Mouse (Mus musculus) A20 (cell line): ENCODE results near the gene Dmpk.

Experiments
- DNase-seq: peaks from one replicate; pipeline ENCODE4 v3.0.0-alpha.2; 2011; ENCODE audit warnings: low read depth, low spot score

Dmpk gene

DNA sequence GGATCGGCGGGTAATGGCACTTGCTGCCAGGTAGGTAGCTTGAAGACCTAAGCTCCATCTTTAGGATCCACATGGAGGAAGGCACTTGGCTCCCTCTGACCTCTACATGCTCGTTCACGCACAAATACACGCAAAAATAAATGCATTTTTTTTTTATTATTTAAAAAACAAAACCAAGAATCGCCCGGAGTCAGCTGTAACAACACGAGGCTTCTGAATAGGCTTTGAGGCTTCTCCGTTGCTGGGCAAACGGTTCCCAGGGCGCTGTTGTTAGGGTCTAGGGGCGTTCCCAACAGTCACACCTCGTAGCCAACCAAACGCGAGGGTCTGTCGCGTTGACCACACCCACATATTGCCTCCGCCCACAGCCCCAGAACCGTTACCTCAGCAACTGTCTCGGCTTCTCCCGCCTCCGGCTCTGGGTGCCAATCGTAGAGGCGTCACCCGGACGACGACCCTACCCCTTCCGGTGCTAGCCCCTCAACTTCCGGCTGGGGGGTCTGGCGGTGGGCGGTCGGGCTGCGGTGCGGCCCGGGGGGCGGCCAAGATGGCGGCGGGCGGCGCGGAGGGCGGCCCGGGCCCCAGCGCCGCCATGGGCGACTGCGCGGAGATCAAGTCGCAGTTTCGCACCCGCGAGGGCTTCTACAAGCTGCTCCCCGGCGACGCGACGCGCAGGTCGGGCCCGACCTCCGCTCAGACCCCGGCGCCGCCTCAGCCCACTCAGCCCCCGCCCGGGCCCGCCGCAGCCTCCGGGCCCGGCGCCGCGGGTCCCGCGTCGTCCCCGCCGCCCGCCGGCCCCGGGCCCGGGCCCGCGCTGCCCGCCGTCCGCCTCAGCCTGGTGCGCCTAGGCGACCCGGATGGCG lies 7.7 kb upstream of the Dmpk start, which contains the start of gene Dmwd:
Gene Dmwd, plus strand, starts transcription at position 505 of the 863 bp plus-strand sequence.
- DNase-seq, result peak; percentile 98

DNA sequence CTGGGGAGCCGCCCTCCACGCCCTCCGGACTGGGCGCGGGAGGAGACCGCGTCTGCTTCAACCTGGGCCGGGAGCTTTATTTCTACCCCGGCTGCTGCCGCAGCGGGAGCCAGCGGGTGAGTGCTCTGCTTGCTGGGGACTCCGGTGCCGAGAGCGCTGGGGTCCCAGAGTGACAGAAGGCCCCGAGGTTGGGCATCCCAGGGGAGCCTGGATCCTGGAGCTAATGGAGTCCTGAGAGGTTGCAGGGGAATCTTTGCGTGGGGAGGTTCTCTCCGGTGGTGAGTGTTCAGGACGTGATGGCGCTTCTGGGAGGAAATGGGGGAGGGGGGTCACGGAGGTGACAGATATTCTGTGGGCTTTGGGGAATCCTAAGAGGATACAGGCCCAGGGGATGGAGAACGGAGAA lies 7.1 kb upstream of the Dmpk start:
- peak; percentile 46 for DNase-seq

DNA sequence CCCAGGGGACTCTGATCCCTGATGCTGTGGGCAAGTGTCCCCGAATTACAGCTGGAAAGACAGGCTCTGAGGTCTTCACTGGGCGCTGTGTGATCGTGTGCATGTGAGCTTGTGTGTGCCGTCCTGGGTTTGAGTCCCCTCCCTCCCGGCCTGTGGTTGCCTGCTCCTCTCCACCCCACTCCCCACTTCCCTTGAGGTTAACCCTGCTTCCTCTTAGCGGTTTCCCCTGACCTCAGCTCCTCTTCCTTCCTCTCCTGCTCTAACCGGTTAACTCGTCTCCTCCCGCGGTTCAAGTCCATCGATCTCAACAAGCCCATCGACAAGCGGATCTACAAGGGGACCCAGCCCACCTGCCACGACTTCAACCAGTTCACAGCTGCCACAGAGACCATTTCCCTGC lies 5.9 kb upstream of the Dmpk start:
- peak; percentile 91 for DNase-seq

DNA sequence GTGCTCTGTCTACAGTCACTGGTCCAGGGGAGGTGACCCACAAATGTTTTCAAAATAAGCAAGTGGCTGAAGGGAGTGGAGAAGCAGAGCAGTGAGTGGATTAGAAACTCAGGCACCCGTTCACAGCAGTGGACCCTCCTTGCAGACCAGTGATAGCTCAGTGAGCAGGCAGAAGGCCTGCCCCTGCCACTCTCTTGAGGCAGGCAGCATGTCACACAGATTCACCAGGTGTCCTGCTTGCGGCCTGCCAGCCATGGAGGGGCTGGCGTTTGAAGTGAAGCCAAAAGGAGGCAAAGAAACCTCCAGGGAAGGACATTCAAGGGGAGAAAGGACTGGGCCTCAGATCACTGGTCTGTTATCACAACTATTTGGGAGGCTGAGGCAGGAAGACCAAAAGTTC lies 4.9 kb upstream of the Dmpk start:
- no peak for DNase-seq

DNA sequence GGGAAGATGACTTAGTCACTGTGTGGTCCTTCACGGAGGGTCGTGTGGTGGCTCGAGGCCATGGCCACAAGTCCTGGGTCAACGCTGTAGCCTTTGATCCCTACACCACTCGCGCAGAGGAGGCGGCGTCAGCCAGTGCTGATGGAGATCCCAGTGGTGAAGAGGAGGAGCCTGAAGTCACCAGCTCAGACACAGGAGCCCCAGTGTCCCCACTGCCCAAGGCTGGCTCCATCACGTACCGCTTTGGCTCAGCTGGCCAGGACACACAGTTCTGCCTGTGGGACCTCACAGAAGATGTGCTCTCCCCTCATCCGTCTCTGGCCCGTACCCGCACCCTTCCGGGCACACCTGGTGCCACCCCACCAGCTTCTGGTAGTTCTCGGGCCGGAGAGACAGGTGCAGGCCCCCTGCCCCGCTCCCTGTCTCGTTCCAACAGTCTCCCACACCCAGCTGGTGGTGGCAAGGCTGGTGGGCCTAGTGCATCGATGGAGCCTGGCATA lies 3.1 kb upstream of the Dmpk start:
- no peak for DNase-seq

DNA sequence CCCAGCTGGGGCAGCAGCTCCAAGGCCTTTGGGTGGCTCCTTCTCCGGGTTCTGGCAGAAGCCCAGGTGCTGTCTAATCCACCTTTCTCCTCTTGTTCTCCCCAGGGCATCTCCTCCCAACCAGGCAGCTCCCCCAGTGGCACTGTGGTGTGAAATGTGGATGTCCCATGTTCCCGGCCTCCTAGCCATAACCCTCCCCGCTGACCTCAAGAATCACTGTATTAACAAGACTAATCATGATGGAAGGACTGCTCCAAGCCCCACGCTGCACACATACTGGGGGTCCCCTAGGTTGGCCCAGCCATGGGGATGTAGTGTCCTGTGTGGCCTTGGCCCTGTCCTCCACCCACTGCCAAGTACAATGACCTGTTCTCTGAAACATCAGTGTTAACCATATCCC lies 1.5 kb upstream of the Dmpk start:
- DNase-seq, result no peak

DNA sequence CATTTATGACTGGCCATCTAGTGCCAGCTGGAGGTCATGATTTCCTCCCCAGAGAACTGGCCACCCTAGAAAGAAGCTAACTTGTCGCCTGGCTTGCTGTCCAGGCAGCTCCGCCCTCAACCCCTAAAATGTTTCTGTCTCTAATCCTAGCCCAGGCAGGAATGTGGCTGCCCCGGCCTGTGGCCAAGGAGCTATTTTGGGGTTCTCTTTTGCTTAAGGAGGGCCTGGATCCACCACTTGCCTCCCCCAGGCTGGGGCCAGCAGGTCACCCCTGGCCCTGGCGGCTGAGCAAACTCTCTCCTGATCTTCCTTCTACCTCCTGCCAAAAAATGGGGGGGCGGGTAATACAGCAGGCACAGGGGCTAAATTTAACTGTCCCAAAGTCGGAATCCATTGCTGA lies 553 bp upstream of the Dmpk start:
- DNase-seq, result no peak

DNA sequence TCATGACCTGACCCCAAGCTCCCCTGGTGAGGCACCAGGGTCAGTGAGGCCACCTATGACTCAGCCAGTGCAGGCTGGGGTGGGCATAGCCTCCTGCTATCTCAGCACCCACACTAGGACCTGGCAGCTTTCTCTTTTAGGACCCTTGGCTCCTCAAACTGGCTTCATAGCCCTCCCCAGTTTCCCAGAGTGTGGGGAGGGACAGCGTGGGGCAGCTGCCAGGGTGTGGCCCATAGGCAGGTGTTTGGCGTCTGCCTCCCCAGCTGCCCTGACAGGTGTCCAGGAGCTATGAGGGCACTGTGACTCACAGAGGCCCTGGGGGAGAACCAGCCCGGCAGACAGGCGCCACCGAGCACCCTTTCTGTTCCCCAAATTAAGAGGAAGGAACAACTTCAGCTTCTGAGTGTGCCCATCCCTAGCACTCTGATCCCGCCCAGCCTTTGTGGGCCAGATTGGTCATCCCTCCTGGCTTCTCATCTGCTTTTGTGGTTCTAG lies 675 bp downstream of the Dmpk start:
- peak; percentile 93 for DNase-seq

DNA sequence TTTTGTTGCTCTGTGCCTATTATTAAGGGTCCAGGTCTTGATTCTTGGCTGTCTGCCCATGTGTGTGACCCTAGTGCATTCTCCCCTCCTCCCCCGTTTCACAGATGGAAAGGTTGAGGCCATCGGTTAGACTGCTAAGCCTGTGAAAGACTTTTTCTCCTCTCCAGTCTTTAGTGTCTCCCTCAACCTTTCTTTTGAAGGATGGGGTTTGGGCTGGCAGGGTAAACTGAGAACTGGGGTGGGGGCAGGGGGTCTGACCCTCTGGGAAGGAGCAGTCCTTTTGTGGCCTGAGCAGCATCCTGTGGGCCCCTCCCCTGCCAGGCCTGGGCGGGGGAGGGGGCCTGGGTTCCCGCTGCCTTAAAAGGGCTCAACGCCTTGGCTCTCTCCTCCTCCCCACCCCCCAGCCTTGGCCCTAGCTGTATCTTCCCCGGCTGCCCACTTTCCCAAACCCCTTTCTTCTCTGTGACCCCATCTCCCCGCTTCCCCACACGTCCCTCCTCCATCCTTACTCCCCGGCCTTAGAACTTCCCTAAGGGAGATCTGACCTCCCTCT lies 1.3 kb downstream of the Dmpk start:
- no peak for DNase-seq

DNA sequence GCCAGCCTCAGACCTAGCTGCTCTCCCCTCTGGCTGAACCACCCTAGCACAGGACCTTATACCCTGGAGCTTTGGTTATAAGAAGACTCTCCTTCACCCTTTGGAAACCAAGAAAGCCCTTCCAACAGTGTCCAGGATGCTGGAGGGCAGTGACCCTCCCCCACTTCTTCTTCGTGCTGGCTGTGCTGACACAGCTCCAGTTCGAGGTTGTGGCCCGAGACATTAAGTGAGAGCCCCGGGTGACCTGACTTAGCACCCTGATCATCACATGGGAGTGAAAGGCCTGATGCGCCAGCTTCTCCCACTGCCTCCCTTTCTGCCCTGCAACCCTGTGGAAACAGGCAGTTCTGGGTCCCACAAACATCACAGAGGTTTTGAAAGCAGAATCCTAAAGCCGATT lies 1.8 kb downstream of the Dmpk start:
- no peak for DNase-seq

DNA sequence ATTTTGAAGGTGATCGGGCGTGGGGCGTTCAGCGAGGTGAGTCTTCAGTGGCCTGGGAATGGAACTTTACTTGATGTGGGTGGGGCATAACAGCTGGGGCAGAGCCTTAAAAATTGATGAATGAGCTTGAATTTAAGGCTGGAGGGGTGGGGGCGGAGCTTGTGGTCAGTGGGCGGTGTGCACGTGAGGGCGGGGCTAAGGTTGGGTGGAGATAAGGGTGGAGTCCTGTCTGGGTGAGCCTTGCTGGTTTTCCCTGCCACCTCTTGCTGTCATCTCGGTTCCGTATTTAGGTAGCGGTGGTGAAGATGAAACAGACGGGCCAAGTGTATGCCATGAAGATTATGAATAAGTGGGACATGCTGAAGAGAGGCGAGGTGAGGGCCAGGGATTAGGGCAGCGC lies 2.4 kb downstream of the Dmpk start:
- DNase-seq, result peak; percentile 93

DNA sequence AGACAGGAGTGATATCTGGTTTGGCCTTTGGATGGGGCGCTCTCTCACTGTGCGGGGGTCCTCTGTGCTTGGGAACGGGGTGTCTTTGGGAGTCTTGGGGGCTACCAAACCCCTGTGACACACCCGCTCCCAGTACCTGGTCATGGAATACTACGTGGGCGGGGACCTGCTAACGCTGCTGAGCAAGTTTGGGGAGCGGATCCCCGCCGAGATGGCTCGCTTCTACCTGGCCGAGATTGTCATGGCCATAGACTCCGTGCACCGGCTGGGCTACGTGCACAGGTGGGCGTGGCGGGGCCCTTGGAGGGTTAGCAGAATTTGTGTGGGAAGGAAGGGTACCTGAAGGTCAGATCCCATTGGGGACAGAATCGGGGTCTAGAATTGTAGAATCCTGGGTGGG lies 3.1 kb downstream of the Dmpk start:
- DNase-seq, result no peak

DNA sequence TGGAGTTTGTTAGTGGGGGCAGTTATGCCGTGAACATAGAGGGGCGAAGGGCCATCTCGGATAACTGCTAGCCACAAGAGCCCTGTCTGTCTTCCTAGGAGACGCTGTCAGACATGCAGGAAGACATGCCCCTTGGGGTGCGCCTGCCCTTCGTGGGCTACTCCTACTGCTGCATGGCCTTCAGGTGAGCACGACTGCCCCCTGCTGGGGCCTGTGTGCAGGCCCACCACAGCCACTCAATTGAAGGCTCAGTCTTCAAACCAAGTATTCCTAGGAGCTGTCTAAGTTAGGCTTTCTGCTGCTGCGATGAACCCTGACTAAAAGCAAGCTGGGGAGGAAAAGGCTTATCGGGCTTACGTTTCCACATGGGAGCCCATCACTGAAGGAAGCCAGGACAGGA lies 5.2 kb downstream of the Dmpk start:
- peak; percentile 79 for DNase-seq

DNA sequence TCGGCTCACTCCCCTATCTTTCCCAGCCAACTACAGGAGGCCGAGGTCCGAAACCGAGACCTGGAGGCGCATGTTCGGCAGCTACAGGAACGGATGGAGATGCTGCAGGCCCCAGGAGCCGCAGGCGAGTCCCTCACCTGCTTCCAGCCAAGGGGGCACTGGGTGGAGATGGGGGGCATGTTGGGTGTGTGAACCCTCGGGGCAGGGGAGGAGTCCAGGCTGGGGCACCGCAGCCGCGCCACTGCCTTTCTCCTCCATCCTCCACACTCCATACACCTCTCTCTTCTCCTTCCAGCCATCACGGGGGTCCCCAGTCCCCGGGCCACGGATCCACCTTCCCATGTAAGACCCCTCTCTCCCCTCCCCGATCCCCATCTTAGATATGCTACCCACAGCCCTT lies 8.3 kb downstream of the Dmpk start:
- no peak for DNase-seq

DNA sequence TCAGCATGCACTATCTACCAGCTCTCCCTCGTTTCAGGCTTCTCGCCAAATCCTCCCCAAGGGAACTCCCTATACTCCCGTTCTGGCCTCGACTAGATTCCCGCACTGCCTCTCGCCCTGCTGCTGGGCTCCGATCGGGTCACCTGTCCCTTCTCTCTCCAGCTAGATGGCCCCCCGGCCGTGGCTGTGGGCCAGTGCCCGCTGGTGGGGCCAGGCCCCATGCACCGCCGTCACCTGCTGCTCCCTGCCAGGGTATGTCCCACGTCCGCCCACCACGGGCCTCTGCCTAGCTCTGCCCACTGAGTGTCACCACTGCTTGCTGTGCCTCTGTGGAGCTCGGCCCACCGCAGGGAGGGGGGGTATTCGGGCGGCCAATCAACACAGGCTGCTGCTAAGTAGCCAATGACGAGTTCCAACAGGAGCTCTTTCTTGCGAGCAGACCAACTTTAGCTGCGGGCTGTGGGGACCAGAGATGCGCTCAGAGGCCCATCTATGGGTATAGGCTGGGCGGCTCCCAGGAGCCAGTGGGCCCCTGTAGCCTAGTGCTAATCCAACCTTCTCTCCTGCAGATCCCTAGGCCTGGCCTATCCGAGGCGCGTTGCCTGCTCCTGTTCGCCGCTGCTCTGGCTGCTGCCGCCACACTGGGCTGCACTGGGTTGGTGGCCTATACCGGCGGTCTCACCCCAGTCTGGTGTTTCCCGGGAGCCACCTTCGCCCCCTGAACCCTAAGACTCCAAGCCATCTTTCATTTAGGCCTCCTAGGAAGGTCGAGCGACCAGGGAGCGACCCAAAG lies 8.9 kb downstream of the Dmpk start:
- DNase-seq, result no peak

DNA sequence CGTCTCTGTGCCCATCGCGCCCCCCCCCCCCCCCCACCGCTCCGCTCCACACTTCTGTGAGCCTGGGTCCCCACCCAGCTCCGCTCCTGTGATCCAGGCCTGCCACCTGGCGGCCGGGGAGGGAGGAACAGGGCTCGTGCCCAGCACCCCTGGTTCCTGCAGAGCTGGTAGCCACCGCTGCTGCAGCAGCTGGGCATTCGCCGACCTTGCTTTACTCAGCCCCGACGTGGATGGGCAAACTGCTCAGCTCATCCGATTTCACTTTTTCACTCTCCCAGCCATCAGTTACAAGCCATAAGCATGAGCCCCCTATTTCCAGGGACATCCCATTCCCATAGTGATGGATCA lies 9.5 kb downstream of the Dmpk start:
- peak; percentile 90 for DNase-seq

DNA sequence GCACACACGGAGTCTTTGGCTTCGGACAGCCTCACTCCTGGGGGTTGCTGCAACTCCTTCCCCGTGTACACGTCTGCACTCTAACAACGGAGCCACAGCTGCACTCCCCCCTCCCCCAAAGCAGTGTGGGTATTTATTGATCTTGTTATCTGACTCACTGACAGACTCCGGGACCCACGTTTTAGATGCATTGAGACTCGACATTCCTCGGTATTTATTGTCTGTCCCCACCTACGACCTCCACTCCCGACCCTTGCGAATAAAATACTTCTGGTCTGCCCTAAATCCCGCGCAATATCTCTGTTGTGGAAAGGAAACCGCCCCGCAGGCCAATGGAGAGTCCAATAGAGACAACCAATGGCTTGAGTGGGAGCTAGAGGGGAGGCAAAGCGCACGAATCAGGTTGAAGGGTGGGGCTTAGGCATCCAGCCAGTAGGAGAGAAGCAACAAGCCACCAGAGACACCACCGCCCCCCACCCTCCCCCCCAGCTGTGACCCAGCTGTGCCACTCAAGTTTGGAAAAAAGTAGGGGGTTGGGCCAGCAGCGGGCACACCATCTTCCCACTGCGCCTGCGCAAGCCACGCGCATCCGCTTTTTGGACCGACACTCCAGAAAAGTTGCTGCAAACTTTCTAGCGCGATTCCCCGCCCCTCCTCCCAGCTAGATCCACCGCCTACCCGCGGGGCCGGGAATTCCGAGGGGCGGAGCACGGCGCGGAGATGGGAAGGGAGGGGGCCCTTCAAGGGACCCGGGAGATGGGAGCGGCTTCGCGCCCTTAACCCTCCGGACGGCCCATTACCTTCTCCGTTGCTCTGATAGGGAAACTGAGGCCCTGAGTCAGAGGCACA lies 10.1 kb downstream of the Dmpk start:
- DNase-seq, result peak; percentile 97

DNA sequence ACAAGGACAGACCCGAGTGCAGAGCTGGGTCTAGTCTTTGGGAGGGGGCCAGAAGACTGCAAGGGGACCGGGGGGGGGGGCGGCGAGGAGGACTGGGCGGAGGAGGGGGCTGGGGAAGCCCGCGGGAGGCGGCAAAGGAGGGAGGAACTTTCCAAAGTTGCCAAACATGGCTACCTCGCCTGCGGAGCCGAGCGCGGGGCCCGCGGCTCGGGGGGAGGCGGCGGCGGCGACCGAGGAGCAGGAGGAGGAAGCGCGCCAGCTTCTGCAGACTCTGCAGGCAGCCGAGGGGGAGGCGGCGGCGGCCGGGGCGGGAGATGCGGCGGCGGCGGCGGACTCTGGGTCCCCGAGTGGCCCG lies 10.8 kb downstream of the Dmpk start, which contains the start of gene Six5:
Gene Six5, plus strand, starts transcription at position 124 of the 355 bp plus-strand sequence.
- DNase-seq, result peak; percentile 77

DNA sequence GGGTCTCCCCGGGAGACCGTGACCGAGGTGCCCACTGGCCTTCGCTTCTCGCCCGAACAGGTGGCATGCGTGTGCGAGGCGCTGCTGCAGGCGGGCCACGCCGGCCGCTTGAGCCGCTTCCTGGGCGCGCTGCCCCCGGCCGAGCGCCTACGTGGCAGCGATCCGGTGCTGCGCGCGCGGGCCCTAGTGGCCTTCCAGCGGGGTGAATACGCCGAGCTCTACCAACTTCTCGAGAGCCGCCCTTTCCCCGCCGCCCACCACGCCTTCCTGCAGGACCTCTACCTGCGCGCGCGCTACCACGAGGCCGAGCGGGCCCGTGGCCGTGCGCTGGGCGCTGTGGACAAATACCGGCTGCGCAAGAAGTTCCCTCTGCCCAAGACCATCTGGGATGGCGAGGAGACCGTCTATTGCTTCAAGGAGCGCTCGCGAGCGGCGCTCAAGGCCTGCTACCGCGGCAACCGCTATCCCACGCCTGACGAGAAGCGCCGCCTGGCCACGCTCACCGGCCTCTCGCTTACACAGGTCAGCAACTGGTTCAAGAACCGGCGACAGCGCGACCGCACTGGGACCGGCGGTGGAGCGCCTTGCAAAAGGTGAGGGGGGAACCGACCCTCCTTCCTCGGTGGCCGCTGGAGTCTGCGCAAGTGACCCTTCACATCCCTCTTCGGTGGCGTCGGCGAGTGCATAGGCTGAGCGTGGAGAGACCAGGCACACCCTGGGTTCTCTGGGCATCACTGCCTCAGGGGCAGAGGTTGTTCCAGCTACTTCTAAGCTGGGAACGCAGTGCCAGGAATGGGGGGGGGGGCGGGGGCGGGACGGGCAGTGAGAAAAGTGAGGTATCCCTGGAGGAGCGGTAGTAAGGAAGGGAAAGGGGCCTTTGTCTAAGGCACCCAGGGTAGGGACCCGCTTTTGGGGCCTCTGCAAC lies 11.4 kb downstream of the Dmpk start:
- DNase-seq, result peak; percentile 77

DNA sequence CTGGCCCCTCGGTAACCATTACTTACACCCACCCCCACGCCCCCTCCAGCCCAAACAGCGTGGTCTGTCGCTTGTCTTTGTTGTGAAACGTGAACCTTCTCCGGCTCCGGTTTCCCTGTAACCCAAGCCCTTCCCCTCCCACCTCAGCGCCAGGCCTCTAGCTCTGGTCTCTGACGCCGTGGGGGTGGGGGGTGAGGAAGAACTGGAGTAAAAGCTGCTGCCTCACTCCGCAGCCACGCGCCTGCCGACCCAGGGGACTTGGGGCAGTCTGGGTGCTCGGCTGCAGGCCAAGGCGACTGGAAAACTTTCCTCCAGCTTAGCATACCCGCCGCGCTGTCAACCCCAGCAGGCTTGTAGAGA lies 12.1 kb downstream of the Dmpk start:
- no peak for DNase-seq
